Mouse (Mus musculus) testis, adult 2 months (tissue): ENCODE results near the gene Mfsd5. TPM values are rescaled to one million over a fixed set of nuclear protein-coding genes. Genes with fewer than 3 reads are reported as not detected.

Source experiments
- H3K27ac ChIP-seq: fragments of 200-500 bp; 2 replicates; pipeline ENCODE4 v1.5.1; 2012; ENCODE audit warnings: low read depth, low read length; ENCODE audit not compliant: control insufficient read depth, insufficient read depth
- H3K27me3 ChIP-seq: fragments of 200-500 bp; 2 replicates; pipeline ENCODE4 v1.6.1; 2012; ENCODE audit warnings: mild to moderate bottlenecking, low read length, moderate library complexity; ENCODE audit not compliant: control insufficient read depth, insufficient read depth
- H3K36me3 ChIP-seq: fragments of 200-500 bp; 2 replicates; pipeline ENCODE4 v1.6.1; 2012; ENCODE audit warnings: mild to moderate bottlenecking, low read length; ENCODE audit not compliant: control insufficient read depth, insufficient read depth
- H3K4me1 ChIP-seq: fragments of 200-500 bp; 2 replicates; pipeline ENCODE4 v1.6.1; 2012; ENCODE audit warnings: low read length; ENCODE audit not compliant: control insufficient read depth, insufficient read depth
- H3K4me3 ChIP-seq: fragments of 200-500 bp; 2 replicates; pipeline ENCODE4 v1.5.1; 2012; ENCODE audit warnings: low read depth, mild to moderate bottlenecking, low read length, moderate library complexity, mixed read lengths; ENCODE audit not compliant: control insufficient read depth
- CTCF ChIP-seq: fragments of 200-500 bp; IDR thresholded peaks from 2 replicates; pipeline ENCODE4 v1.5.1; 2012; ENCODE audit warnings: low read depth, mild to moderate bottlenecking, inconsistent platforms, low read length, moderate library complexity; ENCODE audit not compliant: control insufficient read depth, insufficient read depth, insufficient replicate concordance
- POLR2A ChIP-seq: fragments of 200-500 bp; IDR thresholded peaks from 2 replicates; pipeline ENCODE4 v1.6.1; 2012; ENCODE audit warnings: low read depth, mild to moderate bottlenecking, inconsistent platforms, low read length, moderate library complexity; ENCODE audit not compliant: control insufficient read depth
- polyA plus RNA-seq: library from polyadenylated mRNA; depleted of rRNA; stranded (reverse); fragments of >200 nt; gene quantifications from 2 replicates; pipeline ENCODE4 v1.2.3, GENCODE M21; 2012

Mfsd5 gene
- polyA plus RNA-seq, 1 experiment = 14.3 TPM

- no peaks in the 10 kb centered on the region; the same call in 1 of the 2 replicates for H3K27me3 ChIP-seq
- TF ChIP-seq POLR2A (no peak), CTCF (no peak)
- H3K4me3 ChIP-seq = peak overlapping the region; percentile 84
- H3K27ac ChIP-seq = peak overlapping the region; percentile 39; the same call in 1 of the 2 replicates
- no peaks in the 10 kb centered on the region for H3K36me3 ChIP-seq
- H3K4me1 ChIP-seq = peaks cover 26% of the 10 kb centered on the region
These were observed 33.8 kb upstream of the Mfsd5 start for GRCm38 (mm10) chr15:102245461-102245881.

- Histone ChIP-seq H3K4me3 (peak overlapping the region; percentile 84), H3K4me1 (peaks cover 26% of the 10 kb centered on the region), H3K36me3 (no peaks in the 10 kb centered on the region), H3K27ac (peak overlapping the region; percentile 83), H3K27me3 (no peaks in the 10 kb centered on the region; the same call in 1 of the 2 replicates)
- TF ChIP-seq POLR2A (no peak), CTCF (no peak)
These were observed 33.1 kb upstream of the Mfsd5 start for GRCm38 (mm10) chr15:102245891-102246741.

GRCm38 (mm10) chr15:102246866-102247251, 32.4 kb upstream of the Mfsd5 start:
- Histone ChIP-seq H3K36me3 (no peaks in the 10 kb centered on the region), H3K27me3 (no peaks in the 10 kb centered on the region; the same call in 1 of the 2 replicates), H3K27ac (peak overlapping the region; percentile 83), H3K4me3 (peak overlapping the region; percentile 84), H3K4me1 (peaks cover 26% of the 10 kb centered on the region)
- TF ChIP-seq POLR2A (peak; percentile 44; the same call in 1 of the 2 replicates), CTCF (no peak)

GRCm38 (mm10) chr15:102247252-102248130, 31.8 kb upstream of the Mfsd5 start:
- peak overlapping the region; percentile 79 for H3K27ac ChIP-seq
- H3K36me3 ChIP-seq = no peaks in the 10 kb centered on the region
- no peaks in the 10 kb centered on the region; the same call in 1 of the 2 replicates for H3K27me3 ChIP-seq
- peak; percentile 3; the same call in 1 of the 2 replicates for TF ChIP-seq POLR2A
- no peak for TF ChIP-seq CTCF
- peaks cover 26% of the 10 kb centered on the region for H3K4me1 ChIP-seq
- H3K4me3 ChIP-seq = peak overlapping the region; percentile 88

- Histone ChIP-seq H3K27me3 (no peaks in the 10 kb centered on the region; the same call in 1 of the 2 replicates), H3K27ac (peak overlapping the region; percentile 56; the same call in 1 of the 2 replicates), H3K36me3 (no peaks in the 10 kb centered on the region), H3K4me3 (peak overlapping the region; percentile 88), H3K4me1 (peaks cover 20% of the 10 kb centered on the region)
- no peak for TF ChIP-seq CTCF
- TF ChIP-seq POLR2A = no peak
These were observed 31.0 kb upstream of the Mfsd5 start for GRCm38 (mm10) chr15:102248131-102248811.

GRCm38 (mm10) chr15:102248812-102249191, 30.5 kb upstream of the Mfsd5 start:
- Histone ChIP-seq H3K4me1 (peaks cover 18% of the 10 kb centered on the region), H3K27me3 (no peaks in the 10 kb centered on the region; the same call in 1 of the 2 replicates)
- TF ChIP-seq POLR2A = no peak

GRCm38 (mm10) chr15:102249251-102249691, 30.0 kb upstream of the Mfsd5 start:
- H3K27ac ChIP-seq = no peak overlapping the region
- peaks cover 18% of the 10 kb centered on the region for H3K4me1 ChIP-seq
- no peaks in the 10 kb centered on the region for H3K36me3 ChIP-seq
- H3K4me3 ChIP-seq = no peak overlapping the region
- H3K27me3 ChIP-seq = no peaks in the 10 kb centered on the region; the same call in 1 of the 2 replicates
- TF ChIP-seq CTCF (no peak), POLR2A (no peak)

More at GRCm38 (mm10) chr15:102248812-102249191, 30.5 kb upstream of the Mfsd5 start:
- Histone ChIP-seq H3K27ac (no peak overlapping the region), H3K36me3 (no peaks in the 10 kb centered on the region), H3K4me3 (no peak overlapping the region)
